ENCODE assay signal across 18 mouse cellular contexts in genomic region chr8:105509997-105510735, GRCm38 (mm10). TPM values are rescaled to one million over a fixed set of nuclear protein-coding genes. Genes with fewer than 3 reads are reported as not detected.
DNase-seq lines count a peak whose midpoint lies in the region; ATAC-seq and TF ChIP-seq lines count a peak whose summit lies in the region.
"Had no signal": no experiment of that assay in that cellular context is flagged by ENCODE, and none has a peak within 500 bp of the region (broad histone marks: within the 10 kb centered on the region; RNA-seq: fewer than 3 reads in every experiment).

No protein-coding gene starts in this region.

- TF ChIP-seq EP300 in stomach, postnatal 0 days (optimal IDR thresholded peaks at IDR 0.05): no peak

- WGBS in hindbrain, embryonic 10.5 days: 57% methylated on average over 12 of the region's 12 CpGs
- whole genome bisulfite sequencing in hindbrain, embryonic 13.5 days: 61% methylated on average over 12 of the region's 12 CpGs
- 19% methylated on average over 12 of the region's 12 CpGs for WGBS in embryonic facial prominence, embryonic 15.5 days
- 19% methylated on average over 12 of the region's 12 CpGs for WGBS in stomach, postnatal 0 days

- peaks cover 23% of the 10 kb centered on the region for H3K4me1 ChIP-seq in hindbrain, embryonic 10.5 days (replicated peaks)
- peaks cover 10% of the 10 kb centered on the region; the same call in 1 of the 2 replicates for H3K4me1 ChIP-seq in hindbrain, embryonic 13.5 days (replicated peaks)
- peaks cover 25% of the 10 kb centered on the region for H3K4me1 ChIP-seq in embryonic facial prominence, embryonic 15.5 days
- H3K4me1 ChIP-seq in stomach, postnatal 0 days (replicated peaks; ENCODE audit: control insufficient read depth, insufficient read depth): no peaks in the 10 kb centered on the region
- H3K4me1 ChIP-seq: forebrain, embryonic 15.5 days had no signal

- ATAC-seq in hindbrain, embryonic 13.5 days (ENCODE audit: low FRiP score): no peak
- no peak for ATAC-seq in embryonic facial prominence, embryonic 15.5 days (ENCODE audit: insufficient number of reproducible peaks, low FRiP score, low TSS enrichment, low read depth)
- peak; percentile 53 for ATAC-seq in stomach, postnatal 0 days (ENCODE audit: low FRiP score, low TSS enrichment)
- ATAC-seq: forebrain, embryonic 15.5 days; hindbrain, postnatal 0 days had no signal

- H3K27ac ChIP-seq in hindbrain, embryonic 10.5 days: 0 out of 2 replicates have a peak overlapping the region, but pooled peaks have one; percentile 10
- H3K27ac ChIP-seq in hindbrain, embryonic 13.5 days: no peak overlapping the region
- H3K27ac ChIP-seq in embryonic facial prominence, embryonic 15.5 days (replicated peaks): peak overlapping the region; percentile 7; the same call in 1 of the 2 replicates
- peak overlapping the region; percentile 56; the same call in 1 of the 2 replicates for H3K27ac ChIP-seq in stomach, postnatal 0 days (replicated peaks)
- H3K27ac ChIP-seq: forebrain, embryonic 15.5 days; heart, embryonic 15.5 days; hindbrain, postnatal 0 days had no signal

- DNase-seq in hindbrain, embryonic 10.5 days (ENCODE audit: low spot score): no peak
- DNase-seq in lung, postnatal 36 days: peak; percentile 19
- no peak for DNase-seq in lung, postnatal 10 days
- peak; percentile 57 for DNase-seq in stomach, postnatal 0 days (ENCODE audit: low spot score)
- DNase-seq in adrenal gland, postnatal 14 days: no peak
- DNase-seq in right cerebral cortex, postnatal 36 days (ENCODE audit: low spot score in 2 of 2): no peak
- DNase-seq: B cell, adult 2 months; cerebellum, adult 11-12 months; gastrocnemius, postnatal 36 days; kidney, adult 9 months; left cerebral cortex, postnatal 4 days; right cerebral cortex, postnatal 4 days had no signal

- H3K4me3 ChIP-seq in hindbrain, embryonic 10.5 days: no peak overlapping the region
- H3K4me3 ChIP-seq in hindbrain, embryonic 13.5 days: no peak overlapping the region
- H3K4me3 ChIP-seq in embryonic facial prominence, embryonic 15.5 days (replicated peaks): no peak overlapping the region
- H3K4me3 ChIP-seq in stomach, postnatal 0 days (ENCODE audit: low read depth, low read length): no peak overlapping the region
- H3K4me3 ChIP-seq: forebrain, embryonic 15.5 days; heart, embryonic 15.5 days had no signal

- no peaks in the 10 kb centered on the region for H3K9me3 ChIP-seq in hindbrain, embryonic 10.5 days
- no peaks in the 10 kb centered on the region for H3K9me3 ChIP-seq in hindbrain, embryonic 13.5 days
- H3K9me3 ChIP-seq in embryonic facial prominence, embryonic 15.5 days (replicated peaks): no peaks in the 10 kb centered on the region
- H3K9me3 ChIP-seq in stomach, postnatal 0 days (ENCODE audit: control insufficient read depth, low read length): no peaks in the 10 kb centered on the region
- H3K9me3 ChIP-seq: forebrain, embryonic 15.5 days; G1E; heart, embryonic 15.5 days had no signal

- TF ChIP-seq CTCF in stomach, postnatal 0 days (IDR thresholded peaks at IDR 0.05; ENCODE audit: low read depth): no peak

- peaks cover 11% of the 10 kb centered on the region for H3K27me3 ChIP-seq in hindbrain, embryonic 10.5 days (ENCODE audit: insufficient read depth, poor library complexity, severe bottlenecking)
- H3K27me3 ChIP-seq in hindbrain, embryonic 13.5 days: peaks cover 7% of the 10 kb centered on the region; the same call in 1 of the 2 replicates
- no peaks in the 10 kb centered on the region for H3K27me3 ChIP-seq in embryonic facial prominence, embryonic 15.5 days
- no peaks in the 10 kb centered on the region for H3K27me3 ChIP-seq in stomach, postnatal 0 days (ENCODE audit: control insufficient read depth, insufficient read depth, low read length)
- H3K27me3 ChIP-seq: forebrain, embryonic 15.5 days had no signal

- H3K36me3 ChIP-seq in hindbrain, embryonic 10.5 days: no peaks in the 10 kb centered on the region
- no peaks in the 10 kb centered on the region for H3K36me3 ChIP-seq in hindbrain, embryonic 13.5 days
- H3K36me3 ChIP-seq in embryonic facial prominence, embryonic 15.5 days: no peaks in the 10 kb centered on the region
- no peaks in the 10 kb centered on the region for H3K36me3 ChIP-seq in stomach, postnatal 0 days (ENCODE audit: control insufficient read depth, insufficient read depth, low read length)
- H3K36me3 ChIP-seq: forebrain, embryonic 15.5 days; G1E; heart, embryonic 15.5 days had no signal

- no peak overlapping the region for H3K4me2 ChIP-seq in hindbrain, embryonic 13.5 days
- no peak overlapping the region for H3K4me2 ChIP-seq in embryonic facial prominence, embryonic 15.5 days (replicated peaks)
- no peak overlapping the region for H3K4me2 ChIP-seq in stomach, postnatal 0 days (replicated peaks; ENCODE audit: low read depth)
- H3K4me2 ChIP-seq: forebrain, embryonic 15.5 days; heart, embryonic 15.5 days had no signal

- no peak overlapping the region for H3K9ac ChIP-seq in hindbrain, embryonic 13.5 days
- H3K9ac ChIP-seq in embryonic facial prominence, embryonic 15.5 days: no peak overlapping the region
- no peak overlapping the region for H3K9ac ChIP-seq in stomach, postnatal 0 days (ENCODE audit: low read length)
- H3K9ac ChIP-seq: forebrain, embryonic 15.5 days; heart, embryonic 15.5 days had no signal

RNA-seq across cellular contexts. Expression of gene Hsd11b2, which starts 8.4 kb away (rescaled TPM):
- 24.1 and 36.7 TPM in 2 replicates for polyA plus RNA-seq in hindbrain, embryonic 10.5 days (2016; fragmentation: Nextera tagmentation; extraction: Ambion mirVana)
- 7.8 and 11.0 TPM in 2 replicates for polyA plus RNA-seq in hindbrain, embryonic 13.5 days (2015; fragmentation: Nextera tagmentation; extraction: Ambion mirVana)
- polyA plus RNA-seq in embryonic facial prominence, embryonic 15.5 days (2015; fragmentation: Nextera tagmentation; extraction: Ambion mirVana): 1.4 TPM in 2 replicates
- polyA plus RNA-seq in stomach, postnatal 0 days (2015; fragmentation: Nextera tagmentation; extraction: Ambion mirVana): 2.5 and 2.8 TPM in 2 replicates
- 1.1 and 1.2 TPM in 2 replicates for total RNA-seq in adrenal gland, postnatal 14 days (2021)
- total RNA-seq: G1E; left cerebral cortex, postnatal 4 days had no signal
- polyA plus RNA-seq: G1E had no signal

RNA-seq across cellular contexts. Expression of gene Zdhhc1, which starts 13.5 kb away (rescaled TPM):
- 23.3 and 29.2 TPM in 2 replicates for polyA plus RNA-seq in hindbrain, embryonic 10.5 days (2016; fragmentation: Nextera tagmentation; extraction: Ambion mirVana)
- 30.9 and 34.3 TPM in 2 replicates for polyA plus RNA-seq in hindbrain, embryonic 13.5 days (2015; fragmentation: Nextera tagmentation; extraction: Ambion mirVana)
- polyA plus RNA-seq in embryonic facial prominence, embryonic 15.5 days (2015; fragmentation: Nextera tagmentation; extraction: Ambion mirVana): 55.4 and 59.8 TPM in 2 replicates
- 15.6 and 17.2 TPM in 2 replicates for polyA plus RNA-seq in stomach, postnatal 0 days (2015; fragmentation: Nextera tagmentation; extraction: Ambion mirVana)
- total RNA-seq in adrenal gland, postnatal 14 days (2021): 16.0 and 18.1 TPM in 2 replicates

RNA-seq across cellular contexts. Expression of gene Tppp3, which starts 38.8 kb away (rescaled TPM):
- 131 and 243 TPM in 2 replicates for polyA plus RNA-seq in hindbrain, embryonic 10.5 days (2016; fragmentation: Nextera tagmentation; extraction: Ambion mirVana)
- 170 and 181 TPM in 2 replicates for polyA plus RNA-seq in hindbrain, embryonic 13.5 days (2015; fragmentation: Nextera tagmentation; extraction: Ambion mirVana)
- 157 and 180 TPM in 2 replicates for polyA plus RNA-seq in embryonic facial prominence, embryonic 15.5 days (2015; fragmentation: Nextera tagmentation; extraction: Ambion mirVana)
- polyA plus RNA-seq in stomach, postnatal 0 days (2015; fragmentation: Nextera tagmentation; extraction: Ambion mirVana): 89.9 and 99.8 TPM in 2 replicates
- 42.6 and 57.0 TPM in 2 replicates for total RNA-seq in adrenal gland, postnatal 14 days (2021)
- total RNA-seq: G1E had no signal
- polyA plus RNA-seq: G1E had no signal

RNA-seq across cellular contexts. Expression of gene Atp6v0d1, which starts 55.7 kb away (rescaled TPM):
- polyA plus RNA-seq in hindbrain, embryonic 10.5 days (2016; fragmentation: Nextera tagmentation; extraction: Ambion mirVana): 90.8 and 119 TPM in 2 replicates
- 201 and 203 TPM in 2 replicates for polyA plus RNA-seq in hindbrain, embryonic 13.5 days (2015; fragmentation: Nextera tagmentation; extraction: Ambion mirVana)
- 99.7 and 104 TPM in 2 replicates for polyA plus RNA-seq in embryonic facial prominence, embryonic 15.5 days (2015; fragmentation: Nextera tagmentation; extraction: Ambion mirVana)
- 96.2 and 101 TPM in 2 replicates for polyA plus RNA-seq in stomach, postnatal 0 days (2015; fragmentation: Nextera tagmentation; extraction: Ambion mirVana)
- total RNA-seq in adrenal gland, postnatal 14 days (2021): 90.6 and 97.4 TPM in 2 replicates

Comparison
In these comparisons a context has a peak if more than half of its experiments do, and no peak if none do; other contexts are left out.
1. DNase-seq: peak in lung, postnatal 36 days (single experiment) and stomach, postnatal 0 days (single experiment); none in hindbrain, embryonic 10.5 days (single experiment), lung, postnatal 10 days (single experiment), adrenal gland, postnatal 14 days (single experiment) and right cerebral cortex, postnatal 36 days (0 of 2).